Mouse (Mus musculus) gastrocnemius, postnatal 36 days (tissue): Measurements from ENCODE around the gene Stk11. TPM values are rescaled to one million over a fixed set of nuclear protein-coding genes. Genes with fewer than 3 reads are reported as not detected.

Experiments used
- DNase-seq, 2 experiments: peaks; one replicate each; pipeline ENCODE4 v3.0.0; 2022
- intact Hi-C: fragments of 180-260 bp; cut with DNase I; formaldehyde crosslinking; loops from one replicate; pipeline ENCODE4 v1.15.1; 2025
- total RNA-seq, 2 experiments: library from RNA; stranded (reverse); gene quantifications; 2 replicates each; pipeline ENCODE4 v1.2.3; 2021

Stk11 gene
- total RNA-seq, 2 experiments from 2014 or later, result 120 to 135 TPM

- no peak for DNase-seq
- intact Hi-C loops, result no loop called here
These were observed 62.1 kb downstream of the Stk11 start for GRCm38 (mm10) chr10:80177441-80178279.

- DNase-seq, result no peak
- intact Hi-C loops, result no loop called here
These were observed 63.8 kb downstream of the Stk11 start, which contains the start of gene Efna2 for GRCm38 (mm10) chr10:80179068-80180051. Gene Efna2, plus strand, starts transcription at chr10:80179482.

Other genes with a start within 250 kb of the Stk11 start
- not detected for gene Prtn3, start 241.3 kb upstream of the Stk11 start, total RNA-seq
- not detected for gene Plppr3, start 241.2 kb upstream of the Stk11 start, total RNA-seq
- not detected for gene Elane, start 229.6 kb upstream of the Stk11 start, total RNA-seq
- 10 to 100 TPM; 47.6 to 86.0 TPM for gene Cfd, start 224.9 kb upstream of the Stk11 start, total RNA-seq
- gene Med16, start 206.9 kb upstream of the Stk11 start, total RNA-seq, result 10 to 100 TPM; 27.5 to 35.3 TPM
- not detected for gene Gm26602, start 204.9 kb upstream of the Stk11 start, total RNA-seq
- under 1 TPM in 1 of 2 experiments, not detected in 1; 0.23 TPM for gene Kiss1r, start 198.8 kb upstream of the Stk11 start, total RNA-seq
- gene R3hdm4, start 194.6 kb upstream of the Stk11 start, total RNA-seq, result 100 to 1,000 TPM; 114 to 118 TPM
- gene Arid3a, start 188.8 kb upstream of the Stk11 start, total RNA-seq, result 1 to 10 TPM; 1.3 to 1.8 TPM
- 10 to 100 TPM; 17.5 to 23.9 TPM for gene Wdr18, start 155.7 kb upstream of the Stk11 start, total RNA-seq
- under 1 TPM; 0.07 to 0.15 TPM for gene Grin3b, start 145.1 kb upstream of the Stk11 start, total RNA-seq
- 10 to 100 TPM; 71.5 to 72.4 TPM for gene Tmem259, start 131.5 kb upstream of the Stk11 start, total RNA-seq
- 1 to 10 TPM; 5.2 to 6.0 TPM for gene Cnn2, start 127.2 kb upstream of the Stk11 start, total RNA-seq
- 1 to 10 TPM; 5.4 to 5.8 TPM for gene Abca7, start 119.3 kb upstream of the Stk11 start, total RNA-seq
- 1 to 10 TPM; 1.1 to 2.7 TPM for gene Arhgap45, start 99.2 kb upstream of the Stk11 start, total RNA-seq
- gene Polr2e, start 76.0 kb upstream of the Stk11 start, total RNA-seq, result 10 to 100 TPM; 36.0 to 42.5 TPM
- gene Gpx4, start 68.6 kb upstream of the Stk11 start, total RNA-seq, result 100 to 1,000 TPM; 500 to 536 TPM
- 1 to 10 TPM; 4.5 to 7.3 TPM for gene Sbno2, start 10.2 kb upstream of the Stk11 start, total RNA-seq
- 100 to 1,000 TPM; 600 to 616 TPM for gene Atp5d, start 22.8 kb downstream of the Stk11 start, total RNA-seq
- 1 to 10 TPM; 1.4 to 2.1 TPM for gene Cbarp, start 25.0 kb downstream of the Stk11 start, total RNA-seq
- 10 to 100 TPM; 37.6 to 49.3 TPM for gene Midn, start 32.5 kb downstream of the Stk11 start, total RNA-seq
- gene Cirbp, start 50.2 kb downstream of the Stk11 start, total RNA-seq, result 10 to 100 TPM; 22.6 to 28.3 TPM
- gene 1600002K03Rik, start 57.1 kb downstream of the Stk11 start, total RNA-seq, result 1 to 10 TPM; 4.7 to 5.1 TPM
- under 1 TPM; 0.27 to 0.31 TPM for gene Efna2, start 63.7 kb downstream of the Stk11 start, total RNA-seq
- gene Mum1, start 110.6 kb downstream of the Stk11 start, total RNA-seq, result 10 to 100 TPM; 12.3 to 14.3 TPM
- gene Ndufs7, start 133.3 kb downstream of the Stk11 start, total RNA-seq, result 100 to 1,000 TPM; 516 to 553 TPM
- 10 to 100 TPM; 35.1 to 59.8 TPM for gene Gamt, start 145.2 kb downstream of the Stk11 start, total RNA-seq
- gene Dazap1, start 145.7 kb downstream of the Stk11 start, total RNA-seq, result 10 to 100 TPM; 30.0 to 40.4 TPM
- gene Rps15, start 176.7 kb downstream of the Stk11 start, total RNA-seq, result 100 to 1,000 TPM; 529 to 644 TPM
- under 1 TPM; 0.54 to 0.57 TPM for gene Apc2, start 180.2 kb downstream of the Stk11 start, total RNA-seq
- 1 to 10 TPM; 5.5 to 6.2 TPM for gene 2310011J03Rik, start 204.7 kb downstream of the Stk11 start, total RNA-seq
- 1 to 10 TPM; 1.1 to 2.0 TPM for gene Pcsk4, start 213.7 kb downstream of the Stk11 start, total RNA-seq
- 1 to 10 TPM; 1.3 to 1.5 TPM for gene Reep6, start 214.2 kb downstream of the Stk11 start, total RNA-seq
- 10 to 100 TPM; 27.4 to 38.1 TPM for gene Adamtsl5, start 232.6 kb downstream of the Stk11 start, total RNA-seq
- gene Plk5, start 240.7 kb downstream of the Stk11 start, total RNA-seq, result under 1 TPM; 0.15 to 0.20 TPM